Mouse (Mus musculus) myocyte (in vitro differentiated cells): ENCODE data around the gene Gne.

Experiments used
- CEBPB ChIP-seq: IDR thresholded peaks from 2 replicates; pipeline ENCODE4 v1.6.1; 2011; ENCODE audit warnings: mild to moderate bottlenecking, moderate library complexity; ENCODE audit not compliant: poor library complexity, insufficient read depth, severe bottlenecking
- E2F4 ChIP-seq: IDR thresholded peaks from one replicate; pipeline ENCODE4 v1.6.1; 2011; ENCODE audit warnings: mild to moderate bottlenecking, control low read depth, moderate library complexity; ENCODE audit not compliant: insufficient read depth
- MAX ChIP-seq: IDR thresholded peaks from one replicate; pipeline ENCODE4 v1.6.1; 2011; ENCODE audit warnings: low read depth, mild to moderate bottlenecking, control low read depth
- MYOD1 ChIP-seq, 3 experiments: IDR thresholded peaks; one replicate each; pipeline ENCODE4 v1.6.1; 2011; ENCODE audit warnings: control low read depth in 2 of 3, low read depth in 2 of 3, mild to moderate bottlenecking in 2 of 3, moderate library complexity in 1 of 3; ENCODE audit not compliant: insufficient read length in 2 of 3, control insufficient read depth in 1 of 3
- MYOG ChIP-seq, 3 experiments: IDR thresholded peaks; one replicate each; pipeline ENCODE4 v1.6.1; 2011; ENCODE audit warnings: control low read depth in 2 of 3, low read depth in 2 of 3, mild to moderate bottlenecking in 2 of 3; ENCODE audit not compliant: insufficient read length in 2 of 3, control insufficient read depth in 1 of 3, insufficient read depth in 1 of 3
- POLR2A ChIP-seq: IDR thresholded peaks from one replicate; pipeline ENCODE4 v1.6.1; 2011; ENCODE audit warnings: low read depth, mild to moderate bottlenecking, control low read depth, moderate library complexity; ENCODE audit not compliant: insufficient read length
- REST ChIP-seq: IDR thresholded peaks from one replicate; pipeline ENCODE4 v1.6.1; 2011; ENCODE audit warnings: mild to moderate bottlenecking, control low read depth, moderate library complexity; ENCODE audit not compliant: insufficient read depth, insufficient read length
- SRF ChIP-seq: IDR thresholded peaks from one replicate; pipeline ENCODE4 v1.6.1; 2011; ENCODE audit warnings: low read depth; ENCODE audit not compliant: control insufficient read depth, insufficient read length
- TCF12 ChIP-seq: IDR thresholded peaks from one replicate; pipeline ENCODE4 v1.6.1; 2011; ENCODE audit warnings: mild to moderate bottlenecking, control low read depth; ENCODE audit not compliant: poor library complexity, insufficient read depth, severe bottlenecking
- TCF3 ChIP-seq: IDR thresholded peaks from one replicate; pipeline ENCODE4 v1.6.1; 2011; ENCODE audit warnings: low read depth, control low read depth; ENCODE audit not compliant: insufficient read length
- USF1 ChIP-seq: IDR thresholded peaks from one replicate; pipeline ENCODE4 v1.6.1; 2011; ENCODE audit warnings: low read depth, mild to moderate bottlenecking, control low read depth, moderate library complexity

- TF ChIP-seq POLR2A = no peak
- no peak for TF ChIP-seq USF1
- no peak for TF ChIP-seq MAX
- TF ChIP-seq TCF12 = no peak
- no peak for TF ChIP-seq CEBPB
- TF ChIP-seq E2F4 = no peak
- no peak for TF ChIP-seq REST
- no peak for TF ChIP-seq TCF3
- TF ChIP-seq SRF = no peak
- TF ChIP-seq MYOD1 (IDR thresholded peaks at IDR 0.05; ENCODE audit: control insufficient read depth in 1 of 3, insufficient read length in 2 of 3, low read depth in 2 of 3) = no peak
- no peak for TF ChIP-seq MYOG (IDR thresholded peaks at IDR 0.05; ENCODE audit: control insufficient read depth in 1 of 3, insufficient read depth in 1 of 3, insufficient read length in 2 of 3, low read depth in 2 of 3)
These were observed 52.5 kb downstream of the Gne start for GRCm38 (mm10) chr4:44031521-44031920.
